Mouse (Mus musculus) small intestine, adult 2 months (tissue): ENCODE measurements at regions not wholly inside any gene's neighbourhood (a gene's known extent, or its start where the extent isn't known, plus 50 kb on each side); places are given as distances from the start of the nearest gene placed in this dataset.

Experiments
- CTCF ChIP-seq: fragments of 200-500 bp; IDR thresholded peaks from 2 replicates; pipeline ENCODE4 v1.5.1; 2012; ENCODE audit warnings: low read depth, mild to moderate bottlenecking, control low read depth, inconsistent platforms, low read length, moderate library complexity, mixed read lengths; ENCODE audit not compliant: insufficient replicate concordance, insufficient read length; ENCODE audit errors: extremely low read depth
- POLR2A ChIP-seq: fragments of 200-500 bp; IDR thresholded peaks from 2 replicates; pipeline ENCODE4 v1.6.1; 2012; ENCODE audit warnings: low read depth, mild to moderate bottlenecking, control low read depth, inconsistent platforms, low read length, moderate library complexity

GRCm38 (mm10) chr11:112543473-112543872 lies 238.6 kb upstream of the Sox9 start:
- TF ChIP-seq CTCF = no peak
- TF ChIP-seq POLR2A = no peak
